Mouse (Mus musculus) granulocyte monocyte progenitor cell, adult 5-6 weeks (primary cell): ENCODE results near the gene Ajuba. TPM values are rescaled to one million over a fixed set of nuclear protein-coding genes. Genes with fewer than 3 reads are reported as not detected.

ENCODE experiments used
- ATAC-seq: replicated peaks from 2 replicates; pipeline ENCODE4 v1.8.0; 2016; ENCODE audit warnings: mild to moderate bottlenecking, moderate TSS enrichment, inconsistent platforms; ENCODE audit not compliant: poor library complexity, severe bottlenecking
- total RNA-seq, 2 experiments: library from RNA; stranded (forward) in 1 of 2; stranded (reverse) in 1 of 2; fragments of 200-712, 200-1000 nt in 1 of 2; fragments of >200 nt in 1 of 2; fragmentation: Nextera tagmentation in 1 of 2; gene quantifications; 2 replicates each; pipeline ENCODE4 v1.2.3; 2014 to 2017

Gene Ajuba
- total RNA-seq, 2 experiments from 2014 or later = 1.0 to 1.2 TPM

DNA sequence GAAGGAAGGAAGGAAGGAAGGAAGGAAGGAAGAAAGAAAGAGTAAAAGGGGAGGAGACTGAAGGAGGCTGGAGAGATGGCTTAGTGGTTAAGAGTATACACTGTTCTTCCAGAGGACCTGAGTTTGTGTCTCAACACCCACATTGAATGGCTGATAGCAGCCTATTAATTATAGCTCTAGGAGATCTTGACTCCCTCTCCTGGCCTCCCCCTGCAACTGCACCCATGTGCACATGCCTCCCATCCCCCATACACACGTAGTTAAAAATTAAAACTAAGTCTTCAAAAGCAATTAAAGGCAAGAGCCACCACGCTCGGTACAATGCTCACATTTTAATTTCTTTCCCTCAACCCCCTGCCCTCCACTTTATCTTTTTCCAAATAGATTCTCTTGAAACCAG is 16.7 kb upstream of the Ajuba start:
- ATAC-seq = no peak

DNA sequence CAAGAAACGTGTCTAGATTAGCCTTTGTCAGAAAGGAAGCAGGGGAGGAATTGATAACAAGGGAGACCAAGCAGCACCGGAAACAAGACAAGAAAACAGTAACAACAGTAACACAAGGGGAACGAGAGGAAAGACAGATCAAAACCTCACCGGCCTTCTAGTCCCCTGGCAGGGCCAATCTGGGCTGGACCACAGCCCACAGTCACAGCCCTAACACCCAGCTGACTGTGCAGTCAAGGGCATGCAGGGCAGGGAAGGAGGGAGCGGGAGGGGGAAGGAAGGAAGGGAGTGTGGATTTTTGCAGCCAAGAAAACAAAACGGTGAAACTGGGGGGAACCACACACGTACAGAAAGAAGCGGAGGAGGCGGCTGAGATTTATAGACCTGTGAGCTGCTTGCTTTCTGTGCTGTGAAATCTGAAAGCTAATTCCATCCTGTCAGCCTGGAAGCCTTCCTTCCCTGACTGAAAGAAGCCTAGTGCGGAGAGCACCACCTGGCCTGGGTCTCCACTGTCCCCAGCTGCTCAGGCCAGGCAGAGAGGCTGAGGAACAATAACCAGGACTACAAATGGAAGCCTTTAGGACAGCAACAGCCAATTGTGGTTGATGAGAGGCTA is 15.1 kb upstream of the Ajuba start:
- ATAC-seq = no peak

- ATAC-seq = no peak
These were observed 13.7 kb upstream of the Ajuba start for GRCm38 (mm10) chr14:54591056-54591455.

DNA sequence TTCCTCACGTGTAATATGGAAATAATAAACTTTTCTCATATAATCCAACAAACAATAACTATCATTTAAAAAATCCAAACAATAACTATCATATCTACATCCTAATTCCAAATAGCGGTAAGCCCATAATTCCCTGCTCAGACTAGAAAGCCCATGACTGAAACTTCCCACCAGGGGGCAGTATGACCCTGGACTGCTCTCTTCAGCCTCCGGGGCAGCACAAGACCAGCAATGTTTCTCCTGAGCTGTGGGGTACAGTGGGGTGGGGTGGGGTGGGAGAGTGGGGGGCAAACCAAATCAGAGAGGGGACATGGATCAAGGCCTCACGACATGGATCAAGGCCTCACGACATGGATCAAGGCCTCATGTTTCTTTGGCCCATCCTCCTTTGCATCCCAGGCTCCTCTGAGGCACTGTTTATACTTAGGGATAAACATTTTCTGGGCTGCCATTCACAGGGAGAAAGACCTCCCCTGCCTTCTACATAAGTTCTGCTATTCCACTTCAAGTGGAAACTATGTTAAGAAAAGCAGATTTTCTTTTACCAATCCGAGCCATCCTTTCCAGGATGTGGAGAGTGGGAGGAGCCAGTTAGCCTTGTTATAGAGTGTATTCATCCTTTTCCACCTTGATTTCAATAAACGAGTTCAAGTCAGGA is 6.5 kb upstream of the Ajuba start:
- peak; percentile 65 for ATAC-seq

GRCm38 (mm10) chr14:54582536-54582935 is 5.2 kb upstream of the Ajuba start:
- ATAC-seq = no peak

DNA sequence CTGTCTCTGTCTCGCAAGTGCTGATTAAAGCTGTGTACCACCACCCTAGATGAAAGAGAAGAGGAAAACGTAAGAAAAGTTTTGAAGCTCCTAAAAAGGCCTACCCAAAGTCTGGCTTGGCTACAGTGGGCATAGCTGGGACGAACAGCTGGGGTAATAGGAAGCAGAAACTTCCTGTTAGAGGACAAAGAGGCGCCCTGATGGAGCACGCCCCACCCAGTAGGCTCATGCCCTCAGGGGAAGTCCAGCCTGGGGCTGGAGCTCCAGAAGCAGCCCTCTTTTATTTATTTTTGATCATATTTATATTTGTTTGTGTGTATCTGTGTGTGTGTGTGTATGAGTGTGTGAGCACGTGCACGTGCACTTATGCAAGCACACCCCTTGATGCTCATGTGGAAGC is 2.3 kb upstream of the Ajuba start:
- ATAC-seq = peak; percentile 54

DNA sequence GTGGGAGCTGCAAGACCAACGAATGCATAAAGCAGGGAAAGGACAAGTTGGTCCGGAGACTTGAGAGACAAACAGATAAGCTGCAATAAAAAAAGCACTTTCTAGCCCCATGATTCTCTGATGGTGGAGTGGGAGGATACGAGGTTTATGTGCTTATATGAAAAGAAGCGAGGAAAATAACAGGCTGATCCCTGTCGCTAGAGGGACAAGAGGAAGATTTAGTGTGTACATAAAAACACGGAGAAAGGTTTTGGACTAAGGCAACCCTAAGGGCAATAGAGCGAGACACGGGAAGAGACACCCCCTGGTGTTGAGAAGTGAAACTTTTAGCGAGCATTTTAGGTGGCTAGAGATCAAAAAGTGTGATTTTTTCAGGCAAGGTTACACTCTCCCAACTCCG is 705 bp upstream of the Ajuba start:
- peak; percentile 54 for ATAC-seq

DNA sequence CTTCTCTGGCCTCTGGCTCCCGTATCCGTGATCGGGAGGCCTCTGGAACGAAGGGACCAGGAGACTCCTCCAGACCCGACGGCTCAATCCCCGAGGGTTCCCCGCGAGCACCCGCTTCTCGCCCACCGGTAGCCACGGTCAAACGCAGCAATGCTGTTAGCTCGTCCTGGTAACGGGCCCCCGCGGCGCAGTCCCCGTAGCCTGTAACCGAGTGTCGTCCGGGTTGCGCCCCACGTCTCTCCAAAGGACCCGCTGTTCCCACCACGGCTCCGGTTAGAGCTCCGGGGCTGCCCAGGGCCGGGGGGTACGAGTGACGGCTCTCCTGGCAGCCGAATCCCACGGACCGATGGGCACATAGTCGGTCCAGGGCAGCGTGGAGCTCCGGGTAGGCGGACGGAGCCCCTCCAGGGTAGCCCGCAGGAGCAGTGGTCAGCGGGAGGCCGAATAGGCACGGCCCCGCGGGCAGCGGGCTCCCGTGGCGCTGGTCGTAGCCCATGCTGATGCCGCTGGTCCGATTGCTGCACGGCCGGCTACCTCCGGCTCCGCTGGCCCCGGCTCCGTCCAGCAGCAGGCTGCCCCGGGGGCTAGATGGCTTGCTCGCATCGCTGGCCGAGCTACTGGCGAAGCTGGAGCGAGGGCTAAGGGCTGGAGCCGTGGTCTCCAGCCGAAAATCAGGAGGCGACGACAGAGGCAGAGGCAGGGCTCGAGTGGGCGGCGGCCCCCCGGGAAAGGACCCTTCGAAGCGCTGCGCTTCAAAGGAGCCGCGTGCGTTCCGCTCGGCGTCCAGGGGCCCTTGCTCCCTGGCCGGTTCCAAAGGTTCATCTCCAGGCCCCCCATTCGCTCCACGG is 893 bp downstream of the Ajuba start:
- ATAC-seq = no peak

- no peak for ATAC-seq
These were observed 1.7 kb downstream of the Ajuba start for GRCm38 (mm10) chr14:54575631-54576030.

DNA sequence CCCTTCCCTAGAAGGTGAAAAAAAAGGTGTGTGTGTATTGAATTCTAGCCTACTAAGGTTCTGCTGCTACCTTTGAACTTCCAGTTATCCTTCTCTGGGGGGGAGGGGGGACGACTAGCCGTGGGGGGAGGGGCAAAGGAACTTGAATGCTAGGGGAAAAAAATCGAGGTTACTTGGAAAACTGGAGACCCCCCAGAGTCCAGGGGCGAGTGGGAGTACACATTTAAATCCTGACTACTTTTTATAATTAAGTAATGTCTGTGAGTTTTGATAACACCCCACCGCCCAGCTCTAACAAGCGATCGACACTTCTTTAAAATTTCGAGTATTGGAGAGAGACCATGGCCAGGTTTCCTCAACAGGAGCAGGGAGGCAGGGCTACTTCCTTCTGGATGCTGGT is 2.3 kb downstream of the Ajuba start:
- ATAC-seq = no peak

DNA sequence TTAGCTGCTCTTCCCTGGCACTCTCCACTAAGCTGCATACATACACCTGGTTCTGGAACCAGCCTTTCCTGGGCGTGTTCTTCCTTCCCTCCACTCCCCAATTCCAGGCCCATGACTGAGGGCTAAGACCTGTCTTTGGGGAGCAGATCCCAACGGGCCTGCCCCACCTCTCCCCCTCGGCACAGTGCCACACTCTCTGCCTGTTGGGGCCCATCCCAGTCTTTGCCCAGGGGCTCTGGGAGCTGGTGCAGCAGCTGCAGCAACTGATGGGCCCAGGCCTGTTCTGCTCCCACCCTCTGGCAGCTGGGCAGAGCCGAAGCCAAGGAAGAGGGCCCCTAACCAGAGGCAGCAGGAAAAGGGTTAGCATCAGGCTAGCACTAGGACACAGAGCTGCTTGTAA is 3.1 kb downstream of the Ajuba start:
- ATAC-seq = no peak

DNA sequence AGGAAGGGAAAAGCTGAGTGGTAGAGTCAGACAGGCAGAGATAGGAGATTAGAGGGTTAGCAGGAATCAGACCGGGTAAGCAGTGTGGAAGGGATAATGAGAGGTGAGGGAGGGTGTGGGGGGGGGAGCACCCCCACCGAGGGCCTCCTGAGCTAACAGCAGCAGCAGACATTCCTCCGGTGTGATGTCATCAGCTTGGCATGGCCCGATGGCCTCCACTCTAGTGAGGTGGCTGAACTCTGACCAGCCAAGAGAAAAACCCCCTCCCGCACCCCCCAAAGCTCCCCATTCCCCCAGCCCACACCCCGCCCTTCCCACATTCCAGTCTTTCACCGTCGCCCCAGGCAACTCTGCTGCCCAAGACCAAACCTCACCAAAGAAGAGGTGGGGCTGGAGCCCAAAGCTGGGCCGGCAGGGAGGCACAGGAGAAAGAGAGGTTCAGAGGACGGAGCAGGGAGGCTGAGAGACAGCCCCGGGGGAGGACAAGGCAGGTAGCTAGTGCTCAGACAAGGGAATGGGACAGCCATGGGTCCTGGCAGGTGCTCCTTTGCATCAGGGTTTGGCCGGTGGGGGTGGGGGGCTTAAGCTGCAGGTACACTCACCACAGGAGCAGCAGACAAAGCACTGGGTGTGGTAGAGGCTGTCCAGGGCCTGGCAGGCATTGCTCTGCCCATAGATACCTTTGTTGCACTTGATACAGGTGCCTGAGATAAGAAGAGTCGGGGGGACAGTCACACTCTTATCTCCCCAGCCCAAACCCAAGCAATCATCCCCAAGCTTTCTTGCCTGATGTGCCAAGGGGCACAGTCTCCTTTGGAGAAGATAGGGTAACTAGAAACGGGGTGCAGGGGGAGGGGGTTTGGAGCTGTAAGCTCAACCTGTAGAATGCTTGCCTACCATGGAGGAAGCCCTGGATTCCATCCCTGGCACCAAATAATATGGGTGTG is 4.3 kb downstream of the Ajuba start:
- ATAC-seq = no peak

GRCm38 (mm10) chr14:54572122-54572521 is 5.2 kb downstream of the Ajuba start:
- ATAC-seq = no peak

- 0 out of 2 replicates have a peak, but pooled peaks have one; percentile 13 for ATAC-seq
These were observed 7.6 kb downstream of the Ajuba start for GRCm38 (mm10) chr14:54569451-54570392.

GRCm38 (mm10) chr14:54568694-54569414 is 8.5 kb downstream of the Ajuba start:
- ATAC-seq = peak; percentile 81

DNA sequence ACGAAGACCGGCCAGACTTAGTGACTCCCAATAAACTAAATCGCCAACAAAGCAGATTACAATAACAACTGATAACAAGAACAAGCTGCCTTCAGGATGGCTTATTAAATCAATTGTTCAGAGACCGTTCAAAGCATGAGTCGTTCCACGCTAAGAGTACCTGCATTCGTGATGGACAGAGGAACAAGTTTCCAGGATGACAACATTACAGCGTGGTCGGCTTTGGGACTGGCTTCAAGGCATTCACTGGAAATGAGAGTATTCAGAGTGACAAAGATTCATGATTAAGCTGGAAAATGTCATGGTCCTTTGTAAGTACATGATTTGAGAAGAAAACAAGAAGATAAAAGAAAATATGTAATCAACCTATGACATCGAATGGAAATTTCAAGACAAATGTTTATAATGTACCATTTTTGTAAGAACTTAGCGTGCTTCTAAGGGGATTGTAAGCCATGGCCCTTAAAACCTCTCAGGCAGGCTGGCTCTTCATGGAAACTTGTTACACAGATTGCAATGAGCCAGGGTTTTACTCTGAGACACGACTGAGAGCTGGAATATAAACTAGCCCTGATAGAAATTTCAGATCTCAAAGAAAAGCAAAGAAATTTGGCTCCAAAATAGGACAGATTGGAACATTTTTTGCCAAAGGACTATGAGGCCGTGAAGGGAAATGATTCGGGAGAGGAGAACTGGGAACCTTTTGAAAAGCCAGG is 16.7 kb downstream of the Ajuba start:
- ATAC-seq = no peak

GRCm38 (mm10) chr14:54557330-54557729 is 20.0 kb downstream of the Ajuba start:
- ATAC-seq = no peak
